Mouse (Mus musculus): ENCODE measurements around the gene Jakmip3.

DNA sequence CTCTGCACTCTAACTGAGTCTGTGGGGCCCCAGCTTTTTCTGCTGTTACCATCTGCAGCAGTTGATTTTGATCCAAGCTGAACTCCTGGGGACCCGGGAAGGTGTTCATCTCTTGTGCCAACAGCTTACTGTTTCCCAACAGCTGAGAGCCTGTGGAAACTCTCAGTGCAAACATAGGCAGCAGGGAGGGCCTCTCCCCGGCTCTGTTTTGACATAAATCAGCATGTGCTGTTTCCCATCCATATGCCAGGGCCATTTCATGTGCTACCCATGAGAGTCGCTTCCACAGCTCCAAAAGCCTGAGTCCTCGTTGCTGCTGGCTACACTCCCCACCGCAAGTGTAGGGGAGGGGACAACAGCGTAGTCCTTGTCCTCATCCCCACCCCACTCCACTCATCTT, 137.7 kb downstream of the Jakmip3 start:
- TF ChIP-seq POLR2A (IDR thresholded peaks at IDR 0.05; ENCODE audit: low read depth, low read length) = no peak
- TF ChIP-seq CTCF (IDR thresholded peaks at IDR 0.05; ENCODE audit: borderline replicate concordance, insufficient read depth, low read length) = no peak
